Mouse (Mus musculus) ES-CJ7 (cell line): Measurements from ENCODE around the gene Qdpr.

Source experiments
- DNase-seq: peaks from one replicate; pipeline ENCODE4 v3.0.0; 2011; ENCODE audit warnings: low read depth, low spot score

Gene Qdpr

GRCm38 (mm10) chr5:45449831-45450716, at the start of gene Qdpr:
Gene Qdpr, minus strand, starts transcription at chr5:45450236.
- DNase-seq = peak; percentile 100

- DNase-seq = no peak
Observed at GRCm38 (mm10) chr5:45497564-45497963, 47.5 kb upstream of the Qdpr start.

- peak; percentile 51 for DNase-seq
Observed at GRCm38 (mm10) chr5:45496930-45497550, 47.0 kb upstream of the Qdpr start.

GRCm38 (mm10) chr5:45496479-45496878, 46.4 kb upstream of the Qdpr start:
- no peak for DNase-seq

GRCm38 (mm10) chr5:45496042-45496441, 46.0 kb upstream of the Qdpr start:
- DNase-seq = no peak

GRCm38 (mm10) chr5:45495429-45495975, 45.5 kb upstream of the Qdpr start:
- peak; percentile 91 for DNase-seq

GRCm38 (mm10) chr5:45494093-45494755, 44.2 kb upstream of the Qdpr start:
- no peak for DNase-seq

- DNase-seq = peak; percentile 96
Observed at GRCm38 (mm10) chr5:45493191-45494092, 43.4 kb upstream of the Qdpr start, which contains the start of gene Lap3. Gene Lap3, plus strand, starts transcription at chr5:45493374.

GRCm38 (mm10) chr5:45491776-45492175, 41.7 kb upstream of the Qdpr start:
- DNase-seq = no peak

- DNase-seq = no peak
Observed at GRCm38 (mm10) chr5:45483654-45484053, 33.6 kb upstream of the Qdpr start.

GRCm38 (mm10) chr5:45482607-45483006, 32.6 kb upstream of the Qdpr start:
- DNase-seq = no peak

- DNase-seq = no peak
Observed at GRCm38 (mm10) chr5:45481125-45481524, 31.1 kb upstream of the Qdpr start.

GRCm38 (mm10) chr5:45480066-45480465, 30.0 kb upstream of the Qdpr start:
- DNase-seq = no peak

GRCm38 (mm10) chr5:45477601-45478000, 27.6 kb upstream of the Qdpr start:
- no peak for DNase-seq

- no peak for DNase-seq
Observed at GRCm38 (mm10) chr5:45476288-45476687, 26.3 kb upstream of the Qdpr start.

- no peak for DNase-seq
Observed at GRCm38 (mm10) chr5:45475771-45476170, 25.7 kb upstream of the Qdpr start.

- DNase-seq = no peak
Observed at GRCm38 (mm10) chr5:45474758-45475157, 24.7 kb upstream of the Qdpr start.

GRCm38 (mm10) chr5:45474215-45474614, 24.2 kb upstream of the Qdpr start:
- peak; percentile 65 for DNase-seq

- DNase-seq = no peak
Observed at GRCm38 (mm10) chr5:45473521-45473920, 23.5 kb upstream of the Qdpr start.

GRCm38 (mm10) chr5:45472880-45473450, 22.9 kb upstream of the Qdpr start:
- DNase-seq = no peak

GRCm38 (mm10) chr5:45454456-45454855, 4.4 kb upstream of the Qdpr start:
- DNase-seq = no peak
